Mouse (Mus musculus) c-Kit-positive CD71-negative TER-119-negative erythroid progenitor cells, embryonic 14.5 days (primary cell): ENCODE results near the gene Igsf21.

Source experiments
- DNase-seq: peaks from one replicate; pipeline ENCODE4 v3.0.0-alpha.2; 2013; ENCODE audit warnings: low read depth

Gene Igsf21

GRCm38 (mm10) chr4:140192276-140193002, 54.1 kb downstream of the Igsf21 start:
- DNase-seq = no peak

GRCm38 (mm10) chr4:140189601-140190000, 57.0 kb downstream of the Igsf21 start:
- DNase-seq = no peak

- no peak for DNase-seq
These were observed 58.0 kb downstream of the Igsf21 start for GRCm38 (mm10) chr4:140188626-140189025.

- no peak for DNase-seq
These were observed 59.0 kb downstream of the Igsf21 start for GRCm38 (mm10) chr4:140187404-140188145.

GRCm38 (mm10) chr4:140179576-140179975, 67.0 kb downstream of the Igsf21 start:
- no peak for DNase-seq

- DNase-seq = no peak
These were observed 69.5 kb downstream of the Igsf21 start for GRCm38 (mm10) chr4:140177055-140177454.

GRCm38 (mm10) chr4:140173746-140174399, 72.7 kb downstream of the Igsf21 start:
- DNase-seq = no peak

GRCm38 (mm10) chr4:140173084-140173483, 73.5 kb downstream of the Igsf21 start:
- DNase-seq = no peak

- DNase-seq = no peak
These were observed 74.7 kb downstream of the Igsf21 start for GRCm38 (mm10) chr4:140171917-140172316.

GRCm38 (mm10) chr4:140171189-140171588, 75.4 kb downstream of the Igsf21 start:
- DNase-seq = no peak

- no peak for DNase-seq
These were observed 80.7 kb downstream of the Igsf21 start for GRCm38 (mm10) chr4:140165851-140166250.

GRCm38 (mm10) chr4:140164662-140165061, 81.9 kb downstream of the Igsf21 start:
- no peak for DNase-seq

- DNase-seq = no peak
These were observed 87.0 kb downstream of the Igsf21 start for GRCm38 (mm10) chr4:140159617-140160016.

GRCm38 (mm10) chr4:140154899-140155463, 91.6 kb downstream of the Igsf21 start:
- no peak for DNase-seq

- DNase-seq = no peak
These were observed 92.1 kb downstream of the Igsf21 start for GRCm38 (mm10) chr4:140154484-140154883.

GRCm38 (mm10) chr4:140153711-140154114, 92.9 kb downstream of the Igsf21 start:
- no peak for DNase-seq

- peak; percentile 10 for DNase-seq
These were observed 93.5 kb downstream of the Igsf21 start for GRCm38 (mm10) chr4:140153101-140153500.

- DNase-seq = no peak
These were observed 96.9 kb downstream of the Igsf21 start for GRCm38 (mm10) chr4:140149706-140150105.

GRCm38 (mm10) chr4:140147857-140148695, 98.5 kb downstream of the Igsf21 start:
- no peak for DNase-seq

- no peak for DNase-seq
These were observed 99.3 kb downstream of the Igsf21 start for GRCm38 (mm10) chr4:140147079-140147840.
